Mouse (Mus musculus) natural killer cell, adult 2 months (primary cell): ENCODE measurements around the gene Cep72.
"Not testable (repeated sequence)": the region's sequence is repeated elsewhere in the genome, so short reads cannot be mapped to it uniquely, and the experiment has no call there.

Experiments
- DNase-seq, 2 experiments: peaks; one replicate each; pipeline ENCODE4 v3.0.0; 2022; ENCODE audit warnings: low spot score in 2 of 2

Cep72 gene

DNA sequence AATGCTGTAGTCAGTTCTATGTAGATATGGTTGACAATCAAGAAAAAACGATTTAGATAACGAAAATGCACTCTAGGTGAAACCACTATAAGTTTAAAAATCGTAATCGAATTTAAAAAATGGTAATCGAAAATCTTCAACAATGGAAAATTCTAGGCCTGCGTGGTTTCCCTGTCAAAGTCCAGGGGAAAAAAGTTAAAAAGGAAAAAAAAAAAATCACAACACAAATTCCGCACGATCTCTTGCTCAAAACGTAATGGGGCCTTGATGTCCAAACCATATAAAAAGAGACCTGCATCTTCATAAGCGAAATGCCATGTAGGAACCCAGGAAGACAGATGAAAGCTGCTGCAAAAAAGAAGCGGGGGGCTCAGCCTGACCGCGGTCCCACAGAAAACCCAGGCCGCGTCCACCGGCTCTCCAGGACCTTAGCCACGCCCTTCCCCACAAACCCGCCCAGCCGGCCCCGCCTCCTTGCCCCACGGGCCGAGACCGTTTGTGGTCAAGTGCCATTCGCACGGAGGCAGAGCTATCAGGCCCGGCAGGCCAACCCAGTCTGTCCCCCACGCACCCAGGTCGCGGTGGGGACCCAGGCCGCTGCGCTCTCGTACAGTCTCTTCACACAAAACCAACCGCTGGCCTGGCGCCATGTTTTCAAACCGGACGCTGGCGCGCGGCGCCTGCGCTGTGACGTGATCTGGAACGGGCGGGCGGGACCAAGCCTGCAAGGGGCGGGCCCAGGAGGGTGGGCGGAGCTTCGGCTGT lies at the start of gene Cep72:
Cep72 (minus strand) TSS at position 687 of the 765 bp plus-strand sequence.
- peak; percentile 88 to 89 for DNase-seq

DNA sequence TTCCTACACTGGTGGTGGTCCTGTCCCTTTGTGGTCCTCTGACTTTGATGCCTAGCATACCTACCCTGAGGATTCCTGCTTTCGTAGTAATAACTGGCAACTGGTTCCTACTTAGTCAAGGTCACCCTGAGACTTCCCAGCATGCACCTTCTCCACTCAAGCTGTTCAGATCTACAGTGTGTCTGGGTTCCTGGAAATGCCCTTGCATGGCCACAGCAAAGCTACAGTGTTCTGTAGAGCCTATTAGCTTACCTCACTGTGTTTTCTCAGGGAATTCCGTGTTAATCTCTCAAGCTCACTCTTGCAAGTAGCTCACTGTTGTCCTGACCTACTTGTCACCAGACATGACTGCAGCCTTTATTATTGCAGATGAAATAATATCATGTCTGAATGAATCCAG lies 45.3 kb upstream of the Cep72 start:
- no peak for DNase-seq

DNA sequence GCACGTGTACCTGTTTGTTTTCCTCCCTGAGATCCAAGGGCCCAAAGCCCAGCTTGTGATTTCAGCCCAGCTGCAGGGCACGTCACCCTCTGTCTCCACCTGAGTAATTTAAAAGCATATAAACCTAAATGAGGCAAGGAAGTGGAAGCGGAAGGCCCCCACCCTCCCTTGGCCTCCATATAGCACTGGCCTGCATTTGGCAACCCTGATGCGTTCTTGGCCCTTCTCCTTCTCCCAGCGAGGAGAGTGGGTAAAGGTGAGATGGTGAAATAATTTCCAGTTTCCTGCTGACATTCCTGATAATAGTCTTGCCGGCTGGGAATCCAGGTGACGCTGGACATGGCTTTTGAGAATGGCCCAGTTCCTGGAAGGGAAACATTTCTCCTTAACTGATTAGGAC lies 42.3 kb upstream of the Cep72 start:
- DNase-seq: no peak

DNA sequence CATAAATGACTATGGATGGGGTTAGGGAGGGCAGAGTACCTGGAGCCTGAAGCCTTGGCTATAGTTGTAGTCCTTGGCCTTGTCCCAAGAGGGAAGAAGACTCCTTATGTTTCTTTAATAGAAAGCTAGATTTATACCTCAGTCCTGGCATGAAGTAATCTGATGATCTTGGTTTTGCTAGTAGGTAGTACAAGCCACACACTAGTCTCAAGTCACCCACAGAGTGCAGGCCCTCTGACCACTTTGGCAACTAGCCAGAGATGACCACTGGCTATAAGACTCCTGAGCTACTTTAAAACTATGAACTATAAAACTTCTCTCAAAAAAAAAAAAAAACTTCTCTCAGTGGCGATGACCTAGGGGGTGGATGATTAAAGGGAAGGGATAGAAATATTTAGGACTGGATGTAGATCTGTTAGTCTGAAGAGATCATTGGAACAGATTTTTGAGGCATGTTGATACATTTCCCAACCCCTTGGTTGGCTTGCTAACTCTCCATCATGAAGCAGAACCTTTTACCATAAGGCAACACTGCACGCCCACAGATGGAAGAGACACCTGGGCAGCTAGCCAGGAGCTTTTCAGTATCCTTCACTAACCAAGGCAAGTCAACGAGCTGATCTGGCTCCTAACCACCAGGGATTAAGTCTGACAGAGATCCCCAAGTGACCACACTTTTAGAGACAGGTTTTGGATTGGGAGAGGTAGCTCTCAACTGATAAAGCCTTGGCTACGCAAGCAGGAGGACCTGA lies 40.9 kb upstream of the Cep72 start:
- DNase-seq: no peak

DNA sequence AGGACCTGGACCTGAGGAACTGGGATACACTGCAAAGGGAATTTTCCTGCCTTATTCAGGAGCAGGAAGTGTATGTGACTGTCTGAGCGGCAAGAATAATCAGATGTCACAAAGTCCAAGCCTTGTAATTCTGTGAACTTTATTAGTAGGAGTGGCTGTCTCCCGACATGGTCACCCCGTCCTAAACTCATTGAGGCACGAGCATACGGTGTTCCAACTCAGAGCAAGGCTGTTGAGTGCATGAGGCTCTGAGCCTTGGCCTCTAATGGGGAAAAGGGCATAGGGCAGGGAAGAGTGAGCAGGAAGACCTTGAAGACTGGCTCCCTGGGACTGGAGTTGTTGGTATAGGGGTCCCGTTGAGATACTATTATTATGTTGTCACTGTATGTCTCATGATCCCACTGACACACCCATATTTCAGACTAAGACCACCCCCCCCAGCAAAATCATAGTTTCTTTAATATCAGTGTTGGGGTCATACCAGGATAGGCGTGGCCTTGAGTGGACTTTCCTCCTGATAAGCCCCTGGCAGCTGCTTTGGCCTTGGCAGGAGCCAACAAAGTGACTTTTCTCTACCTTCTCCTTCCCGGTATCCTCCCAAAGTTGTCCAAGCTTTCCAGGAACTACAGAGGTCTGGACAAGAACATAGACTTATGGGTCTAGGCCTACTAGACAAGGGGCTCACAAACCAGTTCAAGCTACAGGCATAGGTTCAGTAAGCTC lies 40.2 kb upstream of the Cep72 start:
- no peak for DNase-seq

DNA sequence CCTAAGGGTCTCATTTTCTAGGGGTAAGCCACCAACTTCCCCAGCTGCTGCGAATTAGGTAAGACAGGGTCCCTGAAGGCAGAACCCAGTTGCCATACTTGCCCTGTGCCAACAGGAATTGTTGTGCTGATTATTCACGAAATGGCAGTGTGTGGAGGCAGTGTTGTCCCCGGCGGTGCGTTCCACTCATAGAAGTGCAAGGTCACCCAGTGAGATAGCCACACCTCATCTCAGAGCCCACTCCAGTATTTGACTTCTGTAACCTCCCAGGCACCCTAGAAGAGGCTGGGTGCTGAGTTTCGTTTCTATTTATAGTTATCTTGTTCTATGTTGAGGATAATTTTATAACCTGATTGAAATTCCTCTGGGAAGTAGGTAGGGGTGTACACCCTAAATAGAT lies 36.8 kb upstream of the Cep72 start:
- no peak for DNase-seq

DNA sequence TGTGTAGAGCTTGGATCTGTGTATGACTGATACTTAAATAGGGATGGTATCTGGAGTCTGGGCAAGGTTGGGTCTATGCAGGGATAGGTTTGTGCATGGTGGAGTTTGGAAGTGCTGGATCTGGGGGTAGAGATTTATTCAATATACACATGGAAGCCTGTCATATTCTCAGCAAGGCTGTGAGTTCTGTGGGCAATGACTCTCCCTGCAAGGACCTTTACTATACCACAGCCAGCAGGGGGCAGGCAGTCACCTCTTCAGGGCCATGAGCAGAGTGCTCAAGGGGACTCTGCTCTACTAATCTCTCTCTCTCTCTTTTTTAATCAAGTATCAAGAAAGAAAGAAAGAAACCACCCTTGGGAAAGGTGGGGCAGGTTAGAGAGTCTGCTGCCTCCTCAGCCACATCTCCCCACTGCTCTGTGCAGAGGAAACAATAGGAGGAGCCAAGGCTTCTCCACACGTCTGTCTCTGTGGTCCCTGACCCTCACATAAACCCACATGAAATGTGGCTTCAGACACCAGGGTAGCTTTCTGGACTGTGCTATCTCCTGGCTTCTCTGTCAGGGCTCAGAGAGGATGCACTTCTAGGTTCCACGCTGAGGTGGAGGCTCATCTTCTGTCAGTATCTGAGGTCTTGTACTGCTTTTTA lies 34.7 kb upstream of the Cep72 start:
- DNase-seq: peak in 1 of 2 experiments; percentile 17

DNA sequence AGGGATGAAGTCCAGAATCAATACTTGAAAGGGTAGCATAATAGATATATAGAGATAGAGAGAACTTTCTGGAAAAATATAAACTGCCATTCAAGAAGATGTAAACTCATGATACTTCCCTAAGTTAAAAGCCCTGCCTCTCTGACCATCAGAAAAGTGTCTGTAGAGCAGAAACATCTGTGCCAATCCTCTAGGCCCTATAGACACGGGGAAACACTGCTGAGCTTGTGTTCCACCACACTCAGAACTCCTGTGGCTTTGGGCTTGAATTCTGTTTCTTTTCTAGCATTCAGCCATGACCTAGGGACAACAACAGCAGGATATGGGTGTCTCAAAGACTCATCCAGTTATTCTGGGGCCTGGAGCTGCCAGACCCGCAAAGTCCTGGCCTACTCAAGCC lies 33.8 kb upstream of the Cep72 start:
- no peak for DNase-seq

DNA sequence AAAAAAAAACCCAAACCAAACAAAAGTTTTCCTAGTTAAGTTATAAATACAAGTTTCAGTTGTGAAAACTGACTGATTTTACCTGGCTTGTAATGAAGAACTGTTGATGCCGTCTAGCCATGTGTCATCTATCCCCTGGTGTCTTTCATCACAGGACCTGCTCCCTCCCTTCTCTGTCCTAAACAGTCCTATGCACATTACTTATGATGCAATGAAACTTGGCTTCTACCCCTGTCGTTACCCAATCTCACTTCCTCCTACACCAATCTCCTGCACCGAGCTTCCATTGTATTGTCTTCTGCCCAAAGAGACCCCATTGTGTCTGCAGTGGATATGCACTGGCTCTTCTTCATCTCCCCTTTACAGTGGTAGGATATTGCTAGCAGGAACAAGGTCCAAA lies 28.2 kb upstream of the Cep72 start:
- DNase-seq: no peak

DNA sequence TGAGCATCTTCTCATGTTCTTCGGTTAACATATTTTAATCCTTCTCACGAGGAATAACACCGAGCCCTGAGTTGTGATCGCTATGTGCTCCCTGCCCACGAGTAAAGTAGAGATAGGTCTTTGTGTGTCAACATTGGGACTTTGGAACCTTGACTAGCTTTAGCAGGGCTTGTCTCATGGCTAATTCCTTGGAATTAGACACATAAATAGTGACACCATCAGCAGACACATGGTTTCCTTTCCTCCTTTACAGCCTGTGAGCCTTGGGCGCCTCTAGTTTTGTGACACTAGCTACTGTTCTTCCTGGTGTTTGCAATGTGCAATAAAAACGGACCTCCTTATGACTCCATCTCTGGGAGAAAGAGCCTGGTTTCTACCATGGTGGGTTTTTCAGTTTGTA lies 11.3 kb upstream of the Cep72 start:
- no peak for DNase-seq

DNA sequence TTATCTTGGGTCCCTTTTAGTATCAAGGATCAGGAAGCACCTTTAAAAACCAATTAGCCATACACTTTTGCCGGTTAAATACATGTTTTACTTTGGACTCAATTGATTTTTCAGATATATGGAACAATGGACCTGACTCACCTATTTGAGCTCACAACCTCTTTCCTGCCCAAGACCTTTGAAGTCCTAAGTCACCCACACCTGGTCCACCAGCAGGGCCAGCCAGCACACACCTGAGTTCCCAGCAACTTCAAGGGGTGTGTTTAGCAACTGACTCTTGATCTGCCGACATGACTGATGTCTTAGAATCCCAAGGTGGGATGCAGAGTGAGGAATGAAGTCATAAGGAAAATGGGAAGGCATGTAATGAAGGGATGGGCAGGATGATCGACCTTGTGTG lies 9.6 kb upstream of the Cep72 start:
- DNase-seq: no peak

DNA sequence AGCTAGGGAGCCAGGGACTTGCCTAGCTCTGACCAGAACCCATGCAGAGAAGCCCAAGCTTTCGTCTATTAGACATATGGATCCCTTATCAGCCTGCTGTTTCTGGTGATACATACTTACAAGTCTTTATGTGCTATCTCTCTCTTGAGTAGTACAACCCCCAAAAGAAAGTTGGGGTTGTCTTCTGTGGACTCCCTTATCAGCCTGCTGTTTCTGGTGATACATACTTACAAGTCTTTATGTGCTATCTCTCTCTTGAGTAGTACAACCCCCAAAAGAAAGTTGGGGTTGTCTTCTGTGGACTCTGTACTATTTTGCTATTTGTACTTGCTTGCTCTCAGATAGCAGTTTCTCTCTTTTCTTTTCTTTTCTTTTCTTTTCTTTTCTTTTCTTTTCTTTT lies 9.1 kb upstream of the Cep72 start:
- not testable (repeated sequence) for DNase-seq

DNA sequence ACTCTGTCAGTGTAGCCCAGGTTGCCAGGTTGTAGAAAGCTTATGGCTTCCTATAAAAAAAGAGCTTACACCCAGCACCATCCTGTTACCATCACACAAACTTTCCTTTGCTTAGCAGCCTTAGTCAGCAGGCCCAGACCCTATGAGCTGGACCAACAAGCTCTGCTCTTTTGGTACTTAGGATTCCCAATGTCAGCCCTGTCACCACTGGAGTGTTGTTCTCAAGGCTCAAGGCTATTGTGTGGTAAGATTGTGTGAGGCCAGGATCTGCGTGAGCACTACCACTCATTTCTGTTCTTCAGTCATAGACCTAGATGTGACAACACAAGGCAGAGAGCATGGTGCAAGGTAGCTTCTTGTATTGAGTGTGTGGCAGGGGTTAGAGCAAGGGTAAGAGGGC lies 4.5 kb upstream of the Cep72 start:
- DNase-seq: no peak

DNA sequence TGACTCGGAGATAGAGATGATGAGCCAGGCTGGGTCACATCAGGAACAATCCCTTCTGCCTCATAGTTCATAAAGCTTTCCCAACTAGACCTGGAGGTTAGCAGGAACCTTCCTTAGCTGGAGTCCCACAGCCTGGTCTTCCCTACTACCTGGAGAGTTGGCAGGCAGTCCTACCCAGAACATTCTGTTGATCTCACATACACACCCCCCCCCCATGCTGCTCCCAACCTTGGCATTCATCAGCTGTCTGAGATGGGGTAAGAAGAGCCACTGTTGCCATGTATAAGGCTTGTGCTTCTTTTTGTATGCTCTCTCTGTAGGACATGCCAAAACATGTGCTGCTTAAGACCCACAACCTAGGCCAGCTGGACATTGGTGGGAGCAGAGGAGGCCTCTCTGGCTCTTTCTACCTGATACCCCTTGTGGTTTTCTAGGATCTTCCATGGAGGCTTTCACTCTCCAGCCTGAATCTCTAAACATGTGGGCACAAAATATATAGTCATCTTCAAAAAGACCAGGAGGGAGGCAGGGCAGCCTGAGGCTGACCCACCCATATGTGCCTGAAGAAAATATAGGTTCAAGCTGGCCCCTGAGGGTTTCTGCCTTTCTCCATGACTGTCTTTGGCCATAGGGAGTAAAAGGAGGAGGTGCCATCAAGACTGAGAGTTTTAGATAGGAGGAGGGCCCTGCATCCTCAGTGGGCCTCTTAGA lies 1.4 kb upstream of the Cep72 start:
- no peak for DNase-seq

DNA sequence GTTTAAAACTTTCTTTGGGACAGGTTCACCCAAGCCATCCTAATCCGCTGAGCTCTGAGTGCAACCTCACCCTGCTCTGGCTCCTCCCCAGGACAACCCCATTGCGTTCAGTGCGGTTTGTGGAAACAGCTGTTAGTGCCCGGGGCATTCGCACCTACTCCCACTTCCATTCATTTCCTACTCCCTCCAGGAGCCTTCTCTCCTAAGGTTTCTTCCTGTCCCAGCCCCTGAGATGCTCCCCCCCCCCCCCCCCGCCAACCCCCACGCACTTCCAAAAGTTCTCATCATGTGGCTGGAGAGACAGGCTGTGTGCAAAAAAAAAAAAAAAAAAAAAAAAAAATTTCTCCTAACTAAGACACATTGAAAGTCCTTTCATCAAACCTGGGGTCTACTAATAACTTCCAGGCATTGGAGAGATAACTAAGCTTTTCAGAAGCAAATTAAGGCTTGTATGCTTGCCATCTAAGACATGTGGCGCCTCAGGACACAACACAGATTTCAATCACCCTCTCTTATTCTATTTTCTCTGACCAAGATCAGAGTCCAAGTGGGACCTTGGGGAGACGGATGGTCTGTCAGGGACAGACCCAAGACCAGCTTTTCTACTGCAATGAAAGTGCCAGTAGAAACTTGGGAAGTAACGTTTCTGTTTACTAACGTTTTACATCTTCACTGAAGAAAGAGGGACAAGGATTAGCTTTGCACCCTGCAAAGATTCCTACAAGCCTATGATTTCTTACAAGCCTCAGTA lies 454 bp upstream of the Cep72 start:
- DNase-seq: no peak

DNA sequence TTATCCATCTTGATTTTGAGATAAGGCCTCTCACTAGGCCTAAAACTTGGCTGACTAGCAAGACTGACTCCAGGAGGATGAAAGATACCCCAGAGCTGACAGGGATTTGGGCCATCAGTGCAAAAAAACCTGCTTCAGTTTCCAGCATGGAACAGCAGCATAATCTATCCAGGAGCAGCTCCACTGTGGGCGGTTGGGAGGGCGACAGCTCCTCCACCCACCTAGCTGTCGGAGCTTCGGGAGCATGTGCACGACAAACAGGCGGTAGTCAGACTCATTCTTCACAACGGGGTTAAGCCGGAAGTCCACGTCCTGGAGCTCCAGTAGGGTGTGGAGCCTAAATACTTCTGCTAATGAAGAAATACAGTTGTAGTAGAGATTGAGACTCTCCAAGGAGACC lies 4.0 kb downstream of the Cep72 start:
- no peak for DNase-seq

DNA sequence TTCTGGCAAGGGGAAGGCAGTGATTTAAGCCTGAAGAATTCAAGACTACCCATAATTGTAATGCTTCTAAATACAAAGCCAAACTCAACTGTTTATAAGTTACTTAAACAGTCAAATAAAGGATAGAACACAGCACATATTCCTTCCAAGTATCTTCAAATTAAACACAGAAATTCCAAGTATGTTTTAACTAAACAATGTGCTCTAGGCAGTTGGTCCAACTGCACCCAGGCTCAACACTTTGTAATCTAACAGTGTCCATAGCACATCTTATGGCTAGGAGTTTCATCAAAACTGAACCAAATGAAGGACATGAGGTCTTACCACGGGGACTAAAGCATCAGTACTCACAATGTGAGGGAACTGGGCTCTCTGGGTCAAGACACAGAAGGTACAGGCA lies 5.9 kb downstream of the Cep72 start:
- DNase-seq: no peak

DNA sequence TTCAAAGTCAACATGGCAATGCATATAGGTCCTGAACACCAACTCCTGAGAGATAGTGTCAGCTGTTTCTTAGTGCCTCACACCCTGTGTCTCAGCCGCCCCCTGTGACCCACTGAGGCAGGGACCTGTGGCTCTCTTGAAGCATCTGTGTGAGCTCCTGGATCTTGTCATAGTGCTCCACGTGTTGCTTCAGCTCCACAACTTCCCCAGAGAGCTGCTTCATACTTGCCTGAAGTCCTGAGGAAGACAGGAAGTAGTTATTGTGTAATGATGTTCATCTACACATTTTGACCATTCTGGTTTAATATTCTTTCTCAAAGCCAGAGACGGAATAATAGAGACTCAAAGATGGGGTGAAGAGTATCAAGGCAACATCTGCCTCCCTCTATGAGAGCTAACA lies 22.2 kb downstream of the Cep72 start:
- DNase-seq: no peak

DNA sequence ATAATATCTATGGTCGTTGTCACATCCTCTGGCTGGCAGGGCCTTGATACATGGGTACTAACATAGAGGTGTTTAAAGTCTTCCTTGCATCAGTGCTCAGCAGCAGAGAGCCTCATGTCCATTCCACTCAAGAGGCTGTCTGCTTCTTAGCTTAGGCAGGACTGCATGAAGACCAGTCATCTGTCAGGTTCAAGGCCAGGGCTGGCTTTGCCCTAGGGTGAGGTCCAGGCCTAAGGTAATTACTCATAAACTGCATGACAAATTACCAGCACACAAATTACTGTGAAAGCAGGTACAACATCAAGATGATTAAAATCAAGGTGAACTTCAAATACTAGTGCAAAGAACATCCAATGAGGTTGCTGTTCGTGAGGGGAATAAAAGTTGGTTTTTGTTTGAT lies 26.3 kb downstream of the Cep72 start:
- DNase-seq: no peak

DNA sequence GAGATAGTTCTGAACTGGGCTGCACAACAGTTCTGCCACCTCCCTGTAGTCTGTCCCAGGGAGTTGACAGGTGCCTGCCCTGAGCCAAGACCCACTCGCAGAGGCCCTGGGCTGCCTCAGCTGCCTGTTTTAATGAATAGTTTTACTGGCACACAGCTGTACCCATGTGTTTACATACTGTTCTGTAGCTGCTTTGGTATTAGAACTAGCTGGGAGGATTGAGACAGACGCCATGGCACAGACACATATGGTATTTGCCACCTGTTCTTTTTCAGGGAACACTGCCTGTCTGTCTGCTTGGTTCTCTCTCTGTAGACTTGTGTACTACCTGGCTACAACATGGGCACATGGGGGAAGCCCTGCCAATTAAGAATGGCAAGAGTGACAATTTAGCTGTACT lies 27.3 kb downstream of the Cep72 start:
- DNase-seq: no peak

DNA sequence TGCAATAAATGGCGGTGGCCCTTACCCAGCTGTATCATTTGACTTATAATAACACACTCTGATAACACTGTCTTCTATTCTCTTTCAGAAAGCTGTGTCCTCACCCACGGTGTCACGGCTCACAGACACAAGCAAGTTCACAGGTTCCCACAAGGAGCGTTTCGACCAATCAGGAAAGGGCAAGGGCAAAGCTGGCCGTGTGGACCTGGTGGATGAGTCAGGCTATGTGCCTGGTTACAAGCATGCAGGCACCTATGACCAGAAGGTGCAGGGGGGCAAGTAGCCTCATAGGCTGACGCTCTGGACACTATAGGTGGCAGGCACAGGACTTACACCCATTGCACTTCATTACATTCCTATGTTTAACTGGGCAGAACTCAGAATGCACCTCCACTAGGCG lies 31.0 kb downstream of the Cep72 start:
- DNase-seq: no peak
